Comparison of ENCODE assay signal across 21 mouse cellular contexts in the genomic region with DNA sequence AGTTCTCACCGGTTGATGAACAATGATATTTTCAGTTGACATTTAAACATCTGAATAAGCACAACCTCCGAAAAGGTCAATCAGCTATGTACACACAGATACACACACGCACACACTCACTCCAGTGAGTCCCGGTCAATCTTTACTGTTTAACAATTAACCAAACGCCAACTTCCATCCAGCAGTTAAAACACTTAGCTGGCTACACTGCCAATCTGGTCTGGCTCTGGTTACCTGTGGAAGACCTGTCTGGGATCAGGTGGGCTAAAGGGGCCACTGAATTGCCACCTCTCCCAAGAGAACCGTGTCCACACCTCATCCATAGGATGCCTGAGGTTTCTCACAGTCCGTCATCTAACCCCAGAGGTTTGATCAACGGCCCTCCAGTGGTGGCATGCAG.
DNase-seq lines count a peak whose midpoint lies in the region; ATAC-seq and TF ChIP-seq lines count a peak whose summit lies in the region.
"Had no signal": no experiment of that assay in that cellular context is flagged by ENCODE, and none has a peak within 500 bp of the region (broad histone marks: within the 10 kb centered on the region; RNA-seq: fewer than 3 reads in every experiment).

No protein-coding gene starts in this region.

- peak overlapping the region; percentile 52 for H3K4me3 ChIP-seq in gastrocnemius, adult 2 months
- no peak overlapping the region for H3K4me3 ChIP-seq in liver, adult 2 months (ENCODE audit: insufficient read depth, low read depth, low read length)
- no peak overlapping the region for H3K4me3 ChIP-seq in intestine, embryonic 16.5 days (ENCODE audit: low read length)
- H3K4me3 ChIP-seq: heart, embryonic 13.5 days; hindbrain, embryonic 15.5 days; midbrain, embryonic 13.5 days; neural tube, embryonic 12.5 days had no signal

- H3K79me2 ChIP-seq in liver, adult 2 months (ENCODE audit: control insufficient read depth, insufficient read depth, low read length), result peaks cover 30% of the 10 kb centered on the region; the same call in 1 of the 2 replicates

- H3K27me3 ChIP-seq in liver, adult 2 months (ENCODE audit: control insufficient read depth, insufficient read depth, low read length), result no peaks in the 10 kb centered on the region
- no peaks in the 10 kb centered on the region for H3K27me3 ChIP-seq in intestine, embryonic 16.5 days (replicated peaks; ENCODE audit: control insufficient read depth, insufficient read depth, low read length)
- H3K27me3 ChIP-seq: heart, embryonic 13.5 days; hindbrain, embryonic 15.5 days; midbrain, embryonic 13.5 days; neural tube, embryonic 12.5 days had no signal

- peaks cover 20% of the 10 kb centered on the region for H3K4me1 ChIP-seq in liver, adult 2 months (ENCODE audit: control insufficient read depth, insufficient read depth, low read length)
- peaks cover 21% of the 10 kb centered on the region for H3K4me1 ChIP-seq in intestine, embryonic 16.5 days (ENCODE audit: control insufficient read depth, insufficient read depth, low read length)

- H3K9ac ChIP-seq in liver, adult 2 months (ENCODE audit: low read depth, low read length), result peak overlapping the region; percentile 12; the same call in 1 of the 2 replicates
- no peak overlapping the region; the same call in 1 of the 2 replicates for H3K9ac ChIP-seq in intestine, embryonic 16.5 days (ENCODE audit: low read depth, low read length)
- H3K9ac ChIP-seq: heart, embryonic 13.5 days; hindbrain, embryonic 15.5 days; midbrain, embryonic 13.5 days; neural tube, embryonic 12.5 days had no signal

- peak overlapping the region; percentile 83 for H3K27ac ChIP-seq in gastrocnemius, adult 2 months
- peak overlapping the region; percentile 12; the same call in 1 of the 2 replicates for H3K27ac ChIP-seq in liver, adult 2 months (replicated peaks; ENCODE audit: insufficient read depth, low read depth, low read length)
- H3K27ac ChIP-seq in intestine, embryonic 16.5 days (ENCODE audit: low read length), result no peak overlapping the region
- H3K27ac ChIP-seq: heart, embryonic 13.5 days; hindbrain, embryonic 15.5 days; midbrain, embryonic 13.5 days; neural tube, embryonic 12.5 days had no signal

- intact Hi-C loops in gastrocnemius, adult 2 months (cut with DNase I), result no loop called here

- no peaks in the 10 kb centered on the region for H3K36me3 ChIP-seq in liver, adult 2 months (ENCODE audit: control insufficient read depth, insufficient read depth, low read length)
- no peaks in the 10 kb centered on the region for H3K36me3 ChIP-seq in intestine, embryonic 16.5 days (ENCODE audit: control insufficient read depth, insufficient read depth, low read length)
- H3K36me3 ChIP-seq: heart, embryonic 13.5 days; hindbrain, embryonic 15.5 days; midbrain, embryonic 13.5 days; neural tube, embryonic 12.5 days had no signal

- no peak for TF ChIP-seq CTCF in gastrocnemius, adult 2 months (IDR thresholded peaks at IDR 0.05)
- no peak for TF ChIP-seq CTCF in liver, adult 2 months (IDR thresholded peaks at IDR 0.05; ENCODE audit: low read depth, low read length)

- 13% methylated on average over 8 of the region's 8 CpGs for WGBS in liver, adult 2 months
- WGBS in intestine, embryonic 16.5 days, result 35% methylated on average over 8 of the region's 8 CpGs

- DNase-seq in gastrocnemius, adult 2 months, result no peak
- DNase-seq in gastrocnemius, postnatal 25 days, result no peak
- DNase-seq in liver, adult 2 months (ENCODE audit: extremely low read depth, low read depth, low spot score), result peak; percentile 97
- DNase-seq in liver, result no peak
- peak; percentile 45 for DNase-seq in kidney, postnatal 14 days
- no peak for DNase-seq in spleen, postnatal 14 days (ENCODE audit: low spot score in 2 of 2)
- DNase-seq in right cerebral cortex, postnatal 4 days, result no peak
- DNase-seq: adrenal gland, postnatal 14 days; cerebellum, adult 11 months; cerebellum, postnatal 10 days; embryo, embryonic 11 days; heart, postnatal 36 days; lung, postnatal 14 days; right cerebral cortex, adult 18-20 months; thymus, adult 18-20 months had no signal

- H3K9me3 ChIP-seq in intestine, embryonic 16.5 days (ENCODE audit: control insufficient read depth, low read length), result no peaks in the 10 kb centered on the region
- H3K9me3 ChIP-seq: heart, embryonic 13.5 days; hindbrain, embryonic 15.5 days; midbrain, embryonic 13.5 days; neural tube, embryonic 12.5 days had no signal

- no peak for TF ChIP-seq POLR2A in liver, adult 2 months (IDR thresholded peaks at IDR 0.05; ENCODE audit: extremely low read depth, insufficient read depth, low read length)

- ATAC-seq in intestine, embryonic 16.5 days, result peak; percentile 50
- ATAC-seq: CD4-positive, CD25-positive, alpha-beta regulatory T cell, adult 4 months; midbrain, embryonic 13.5 days had no signal

- H3K4me2 ChIP-seq in intestine, embryonic 16.5 days (ENCODE audit: low read depth, low read length), result peak overlapping the region; percentile 41
- H3K4me2 ChIP-seq: heart, embryonic 13.5 days; hindbrain, embryonic 15.5 days; midbrain, embryonic 13.5 days; neural tube, embryonic 12.5 days had no signal

Comparison
In these comparisons a context has a peak if more than half of its experiments do, and no peak if none do; other contexts are left out.
1. DNase-seq: peak in liver, adult 2 months (single experiment) and kidney, postnatal 14 days (single experiment); none in gastrocnemius, adult 2 months (single experiment), gastrocnemius, postnatal 25 days (single experiment), liver (single experiment), spleen, postnatal 14 days (0 of 2) and right cerebral cortex, postnatal 4 days (single experiment).